8 mouse cellular contexts compared by ENCODE assay signal in the genomic region with DNA sequence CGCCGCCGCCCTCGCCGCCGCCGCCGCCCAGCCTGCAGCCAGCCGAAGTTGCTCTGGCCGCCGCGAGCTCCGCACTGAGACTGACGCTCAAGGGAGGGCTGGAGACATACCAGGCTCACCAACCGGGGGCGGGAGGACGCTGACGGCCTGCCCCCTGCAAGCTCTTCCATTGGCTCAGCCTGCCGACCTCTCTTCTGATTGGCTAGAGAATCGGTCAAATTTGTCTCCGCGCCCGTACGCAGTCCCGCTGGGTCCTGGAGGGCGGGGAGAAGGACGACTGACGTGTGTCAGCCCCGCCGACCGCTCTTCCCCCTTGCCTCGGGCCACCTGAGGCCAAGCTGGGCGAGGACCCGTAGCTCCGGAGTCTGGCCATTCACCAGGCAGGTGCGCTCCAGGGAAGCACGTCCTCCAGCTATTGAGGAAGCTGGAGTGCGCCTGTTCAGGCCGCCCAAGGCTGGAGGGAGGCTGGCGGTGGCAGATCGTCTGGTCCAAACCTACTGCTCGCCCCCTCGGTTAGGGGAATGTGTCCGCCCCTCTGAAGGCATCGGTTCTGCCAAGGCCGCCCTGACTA. TPM values are rescaled to one million over a fixed set of nuclear protein-coding genes. Genes with fewer than 3 reads are reported as not detected.
DNase-seq lines count a peak whose midpoint lies in the region; ATAC-seq and TF ChIP-seq lines count a peak whose summit lies in the region.

Gls (minus strand) TSS at position 90 of the 571 bp plus-strand sequence.

- TF ChIP-seq CTCF in kidney, adult 2 months (conservative IDR thresholded peaks at IDR 0.05; ENCODE audit: insufficient read depth, insufficient read length, low read depth, low read length) = no peak
- TF ChIP-seq CTCF in spleen, adult 2 months (IDR thresholded peaks at IDR 0.05; ENCODE audit: extremely low read depth, insufficient read depth, insufficient read length, insufficient replicate concordance) = no peak

- ATAC-seq in embryonic facial prominence, embryonic 13.5 days (ENCODE audit: insufficient number of reproducible peaks, insufficient read depth, low FRiP score, low TSS enrichment, low read depth) = peak; percentile 100
- ATAC-seq in limb, embryonic 12.5 days (ENCODE audit: insufficient number of reproducible peaks, insufficient read depth, low FRiP score, low TSS enrichment, low read depth) = peak; percentile 100
- peak; percentile 99 for ATAC-seq in midbrain, embryonic 15.5 days (replicated peaks)

- H3K4me3 ChIP-seq in embryonic facial prominence, embryonic 13.5 days = peak within 1 kb of the TSS; percentile 92
- H3K4me3 ChIP-seq in kidney, adult 2 months (ENCODE audit: insufficient read depth, low read depth, low read length) = peak within 1 kb of the TSS; percentile 95
- H3K4me3 ChIP-seq in limb, embryonic 12.5 days (replicated peaks) = peak within 1 kb of the TSS; percentile 94
- H3K4me3 ChIP-seq in midbrain, embryonic 15.5 days = peak within 1 kb of the TSS; percentile 87
- H3K4me3 ChIP-seq in spleen, adult 2 months (ENCODE audit: extremely low read depth, insufficient read depth, insufficient read length) = peak within 1 kb of the TSS; percentile 89

- no peaks in the 10 kb centered on the region for H3K36me3 ChIP-seq in embryonic facial prominence, embryonic 13.5 days
- no peaks in the 10 kb centered on the region for H3K36me3 ChIP-seq in kidney, adult 2 months (ENCODE audit: control insufficient read depth, insufficient read depth, low read length)
- H3K36me3 ChIP-seq in limb, embryonic 12.5 days = no peaks in the 10 kb centered on the region
- H3K36me3 ChIP-seq in midbrain, embryonic 15.5 days (replicated peaks) = no peaks in the 10 kb centered on the region
- H3K36me3 ChIP-seq in spleen, adult 2 months (ENCODE audit: control insufficient read depth, insufficient read depth, low read length) = no peaks in the 10 kb centered on the region

- WGBS in embryonic facial prominence, embryonic 13.5 days = under 1% methylated on average over 46 of the region's 46 CpGs
- WGBS in kidney, adult 2 months = 1% methylated on average over 46 of the region's 46 CpGs
- under 1% methylated on average over 46 of the region's 46 CpGs for WGBS in limb, embryonic 12.5 days
- under 1% methylated on average over 46 of the region's 46 CpGs for WGBS in midbrain, embryonic 15.5 days
- WGBS in spleen, adult 2 months = under 1% methylated on average over 45 of the region's 46 CpGs

- TF ChIP-seq POLR2A in kidney, adult 2 months (IDR thresholded peaks at IDR 0.05; ENCODE audit: low read depth, low read length) = peak; percentile 94
- TF ChIP-seq POLR2A in spleen, adult 2 months (IDR thresholded peaks at IDR 0.05; ENCODE audit: low read depth, low read length) = peak; percentile 96

- DNase-seq in 3134 (ENCODE audit: extremely low read depth, insufficient read length, low spot score) = peak; percentile 97
- peak; percentile 98 for DNase-seq in adrenal gland, postnatal 36 days
- peak; percentile 97 to 99 for DNase-seq in heart, adult 18-20 months
- peak; percentile 99 for DNase-seq in kidney, adult 2 months
- peak; percentile 94 to 97 for DNase-seq in spleen, adult 2 months (ENCODE audit: low read depth in 1 of 2, low spot score in 2 of 2)

- peak within 1 kb of the TSS; percentile 76 for H3K4me2 ChIP-seq in embryonic facial prominence, embryonic 13.5 days
- H3K4me2 ChIP-seq in limb, embryonic 12.5 days = peak within 1 kb of the TSS; percentile 81
- H3K4me2 ChIP-seq in midbrain, embryonic 15.5 days = peak within 1 kb of the TSS; percentile 81

- H3K27me3 ChIP-seq in embryonic facial prominence, embryonic 13.5 days = no peaks in the 10 kb centered on the region
- no peaks in the 10 kb centered on the region for H3K27me3 ChIP-seq in kidney, adult 2 months (replicated peaks; ENCODE audit: control insufficient read depth, insufficient read depth, low read length)
- no peaks in the 10 kb centered on the region for H3K27me3 ChIP-seq in limb, embryonic 12.5 days
- H3K27me3 ChIP-seq in midbrain, embryonic 15.5 days (replicated peaks) = no peaks in the 10 kb centered on the region; the same call in 1 of the 2 replicates
- no peaks in the 10 kb centered on the region for H3K27me3 ChIP-seq in spleen, adult 2 months (ENCODE audit: control insufficient read depth, insufficient read depth, low read length)

- H3K9ac ChIP-seq in embryonic facial prominence, embryonic 13.5 days = peak within 1 kb of the TSS; percentile 94
- peak within 1 kb of the TSS; percentile 95 for H3K9ac ChIP-seq in limb, embryonic 12.5 days (replicated peaks)
- peak within 1 kb of the TSS; percentile 95 for H3K9ac ChIP-seq in midbrain, embryonic 15.5 days

- peaks cover 11% of the 10 kb centered on the region; the same call in 1 of the 2 replicates for H3K4me1 ChIP-seq in embryonic facial prominence, embryonic 13.5 days
- H3K4me1 ChIP-seq in kidney, adult 2 months (ENCODE audit: control insufficient read depth, insufficient read depth, low read length) = peaks cover 3% of the 10 kb centered on the region; the same call in 1 of the 2 replicates
- peaks cover 14% of the 10 kb centered on the region for H3K4me1 ChIP-seq in limb, embryonic 12.5 days (replicated peaks)
- peaks cover 20% of the 10 kb centered on the region for H3K4me1 ChIP-seq in midbrain, embryonic 15.5 days
- H3K4me1 ChIP-seq in spleen, adult 2 months (ENCODE audit: control insufficient read depth, insufficient read depth, insufficient read length) = peaks cover 7% of the 10 kb centered on the region

- H3K27ac ChIP-seq in embryonic facial prominence, embryonic 13.5 days = peak within 1 kb of the TSS; percentile 95
- peak within 1 kb of the TSS; percentile 92 for H3K27ac ChIP-seq in kidney, adult 2 months (ENCODE audit: insufficient read depth, low read depth, low read length)
- peak within 1 kb of the TSS; percentile 96 for H3K27ac ChIP-seq in limb, embryonic 12.5 days
- peak within 1 kb of the TSS; percentile 98 for H3K27ac ChIP-seq in midbrain, embryonic 15.5 days
- H3K27ac ChIP-seq in spleen, adult 2 months (ENCODE audit: insufficient read depth, low read length) = peak within 1 kb of the TSS; percentile 95

- H3K9me3 ChIP-seq in embryonic facial prominence, embryonic 13.5 days = no peaks in the 10 kb centered on the region
- no peaks in the 10 kb centered on the region for H3K9me3 ChIP-seq in limb, embryonic 12.5 days
- no peaks in the 10 kb centered on the region for H3K9me3 ChIP-seq in midbrain, embryonic 15.5 days

RNA-seq across cellular contexts. Expression of gene Gls, which starts in this region (rescaled TPM):
- 100 to 1,000 TPM; 104 to 110 TPM for total RNA-seq in adrenal gland, postnatal 36 days (2021)
- polyA plus RNA-seq in embryonic facial prominence, embryonic 13.5 days (2015; fragmentation: Nextera tagmentation; extraction: Ambion mirVana) = 21.4 and 27.2 TPM in 2 replicates
- total RNA-seq in heart, adult 18-20 months (2021) = 10 to 100 TPM; 86.2 to 98.2 TPM
- 55.0 and 62.9 TPM in 2 replicates for polyA plus RNA-seq in kidney, adult 2 months (2012; rRNA removed)
- polyA plus RNA-seq in limb, embryonic 12.5 days (2016; fragmentation: Nextera tagmentation; extraction: Ambion mirVana) = 33.5 and 35.6 TPM in 2 replicates
- 35.7 and 38.9 TPM in 2 replicates for polyA plus RNA-seq in midbrain, embryonic 15.5 days (2015; fragmentation: Nextera tagmentation; extraction: Ambion mirVana)
- 9.8 and 11.2 TPM in 2 replicates for polyA plus RNA-seq in spleen, adult 2 months (2012; rRNA removed)

Comparison
In these comparisons a context has a peak if more than half of its experiments do, and no peak if none do; other contexts are left out.
1. Peak in every context shown above with its lines: DNase-seq, ATAC-seq, H3K4me3 ChIP-seq and H3K27ac ChIP-seq.